Mouse (Mus musculus) bone marrow macrophage, adult 2 months (primary cell): ENCODE results near the gene Plcb4. TPM values are rescaled to one million over a fixed set of nuclear protein-coding genes. Genes with fewer than 3 reads are reported as not detected.
"Not testable (repeated sequence)": the region's sequence is repeated elsewhere in the genome, so short reads cannot be mapped to it uniquely, and the experiment has no call there.

ENCODE experiments used
- H3K27ac ChIP-seq: 2 replicates; pipeline ENCODE4 v1.5.1; 2012; ENCODE audit warnings: low read depth, low read length; ENCODE audit not compliant: insufficient read depth
- H3K4me1 ChIP-seq: 2 replicates; pipeline ENCODE4 v1.6.1; 2012; ENCODE audit warnings: low read length; ENCODE audit not compliant: control insufficient read depth, insufficient read depth
- H3K4me3 ChIP-seq: 2 replicates; pipeline ENCODE4 v1.5.1; 2012; ENCODE audit warnings: mild to moderate bottlenecking, low read length, moderate library complexity; ENCODE audit not compliant: insufficient read depth
- CTCF ChIP-seq: IDR thresholded peaks from 2 replicates; pipeline ENCODE4 v1.5.1; 2012; ENCODE audit warnings: low read depth, mild to moderate bottlenecking, low read length, moderate library complexity
- POLR2A ChIP-seq: IDR thresholded peaks from 2 replicates; pipeline ENCODE4 v1.6.1; 2012; ENCODE audit warnings: mild to moderate bottlenecking, low read depth, low read length, borderline replicate concordance
- polyA plus RNA-seq: library from polyadenylated mRNA; stranded (reverse); fragments of >200 nt; gene quantifications from 2 replicates; pipeline ENCODE4 v1.2.4, GENCODE M21; 2012; ENCODE audit not compliant: missing spikeins, insufficient read depth, insufficient read length

Plcb4 gene
- polyA plus RNA-seq, 1 experiment: 10.2 TPM

DNA sequence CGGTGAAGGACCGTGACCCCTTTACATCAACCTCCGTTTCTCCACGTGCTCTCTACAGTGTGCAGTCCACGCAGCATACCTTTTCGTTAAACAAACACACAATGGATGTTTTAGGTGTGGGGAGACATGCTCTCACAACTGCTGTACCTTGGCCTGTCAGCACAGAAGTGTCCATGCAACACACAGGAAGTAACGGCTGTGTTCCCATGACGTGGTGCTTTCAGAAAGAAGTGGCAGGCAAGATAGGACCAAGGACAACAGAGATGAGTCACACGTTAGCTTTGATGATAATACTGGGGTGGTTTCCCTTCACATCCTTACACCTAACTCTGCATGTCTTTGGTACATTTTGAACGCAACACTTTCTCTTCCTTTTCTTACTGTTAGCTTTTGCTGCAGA lies 232.3 kb downstream of the Plcb4 start:
- Histone ChIP-seq H3K27ac (no peak overlapping the region), H3K4me3 (no peak overlapping the region), H3K4me1 (peaks cover 13% of the 10 kb centered on the region)
- TF ChIP-seq POLR2A: no peak
- TF ChIP-seq CTCF: no peak

DNA sequence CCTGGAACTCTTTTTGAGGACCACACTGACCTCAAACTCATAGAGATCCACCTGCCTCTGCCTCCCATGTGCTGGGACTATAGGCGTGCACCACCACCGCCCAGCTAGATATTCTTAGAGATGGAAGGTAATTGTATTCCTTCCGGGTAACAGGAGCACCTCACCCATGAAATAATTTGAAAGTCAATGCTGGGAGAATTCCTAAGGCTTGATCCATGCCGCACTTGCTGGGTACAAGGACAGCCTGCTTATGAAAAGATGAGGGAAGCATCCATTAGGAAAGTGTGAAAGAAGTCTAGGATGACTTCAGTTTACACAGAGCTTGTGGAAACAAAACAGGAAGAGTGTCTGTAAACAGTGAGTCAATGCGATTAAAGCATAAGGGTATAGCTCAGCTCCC lies 232.9 kb downstream of the Plcb4 start:
- Histone ChIP-seq H3K4me1 (peaks cover 13% of the 10 kb centered on the region), H3K27ac (no peak overlapping the region), H3K4me3 (no peak overlapping the region)
- TF ChIP-seq POLR2A: no peak
- TF ChIP-seq CTCF: no peak

DNA sequence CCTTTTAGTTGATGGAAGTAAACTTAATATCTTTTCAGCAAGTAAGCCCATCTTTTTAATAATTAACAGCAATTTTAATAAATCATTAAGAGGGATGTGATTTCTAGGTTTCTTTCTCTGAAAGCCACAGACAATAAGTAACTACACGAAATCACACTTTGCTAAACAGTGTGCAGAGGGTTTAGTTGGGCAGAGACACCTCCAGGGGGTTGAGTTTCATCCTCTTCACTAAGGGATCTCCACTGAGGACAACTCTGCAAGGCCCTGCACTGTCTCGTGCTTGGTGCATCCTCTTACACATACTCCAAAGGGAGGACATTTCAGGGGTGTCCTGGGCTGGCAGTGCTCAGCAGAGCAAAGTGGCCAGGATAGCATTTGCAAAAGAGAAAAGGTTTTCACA lies 235.8 kb downstream of the Plcb4 start:
- Histone ChIP-seq H3K4me3 (no peak overlapping the region), H3K27ac (no peak overlapping the region), H3K4me1 (peaks cover 9% of the 10 kb centered on the region)
- TF ChIP-seq CTCF: no peak
- TF ChIP-seq POLR2A: no peak

DNA sequence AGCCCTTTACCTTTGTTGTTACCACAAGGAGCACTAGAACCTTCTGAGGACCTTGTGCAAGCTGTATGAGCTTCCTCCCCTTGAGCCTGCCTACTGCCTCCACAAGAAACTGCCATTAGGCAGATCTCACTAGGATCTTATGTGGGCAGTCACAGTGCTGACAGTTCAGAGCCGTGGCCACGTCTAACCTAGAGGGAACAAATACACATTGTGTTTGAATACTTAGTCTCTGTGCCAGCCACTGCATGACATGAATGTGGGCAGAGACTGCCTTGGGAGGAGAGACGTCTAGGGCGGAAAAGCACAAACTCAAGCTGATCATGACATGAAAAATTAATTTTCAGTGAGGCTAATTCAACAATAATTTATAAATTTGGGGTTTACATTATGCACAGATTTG lies 239.2 kb downstream of the Plcb4 start:
- H3K4me1 ChIP-seq: no peaks in the 10 kb centered on the region
- no peak for TF ChIP-seq POLR2A
- no peak for TF ChIP-seq CTCF
- H3K27ac ChIP-seq: no peak overlapping the region
- no peak overlapping the region for H3K4me3 ChIP-seq

- not testable (repeated sequence) for H3K4me3 ChIP-seq, H3K27ac ChIP-seq, H3K4me1 ChIP-seq
Observed at GRCm38 (mm10) chr2:135899931-135900330, 241.1 kb downstream of the Plcb4 start.

- Histone ChIP-seq H3K4me3 (no peak overlapping the region), H3K4me1 (no peaks in the 10 kb centered on the region), H3K27ac (no peak overlapping the region)
- TF ChIP-seq POLR2A: no peak
- TF ChIP-seq CTCF: no peak
Observed at GRCm38 (mm10) chr2:135901015-135901414, 242.2 kb downstream of the Plcb4 start.

DNA sequence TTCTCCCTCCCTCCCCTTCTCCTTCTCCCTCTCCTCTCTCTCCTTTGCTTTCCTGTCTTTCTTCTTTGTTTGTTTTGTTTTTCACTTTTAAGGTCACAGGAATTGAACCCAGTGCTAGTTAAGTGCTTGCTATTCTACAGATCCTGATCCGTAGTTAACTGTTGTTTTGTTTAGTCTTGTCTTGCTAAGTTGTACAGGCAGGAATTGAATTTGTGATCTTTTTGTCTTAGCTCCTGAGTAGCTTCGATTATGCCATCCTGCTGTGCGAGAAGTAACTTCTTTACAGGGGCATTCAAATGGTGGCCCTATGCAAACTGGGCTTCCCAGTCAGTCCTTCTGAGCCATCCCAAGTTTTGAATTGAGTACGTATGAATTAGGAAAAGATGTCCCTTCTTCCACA lies 245.5 kb downstream of the Plcb4 start:
- Histone ChIP-seq H3K27ac (no peak overlapping the region), H3K4me1 (no peaks in the 10 kb centered on the region), H3K4me3 (no peak overlapping the region)
- TF ChIP-seq CTCF (no peak), POLR2A (no peak)

- H3K4me1 ChIP-seq: no peaks in the 10 kb centered on the region
- TF ChIP-seq CTCF (no peak), POLR2A (no peak)
- H3K27ac ChIP-seq: no peak overlapping the region
- no peak overlapping the region for H3K4me3 ChIP-seq
Observed at GRCm38 (mm10) chr2:135904791-135905190, 246.0 kb downstream of the Plcb4 start.

DNA sequence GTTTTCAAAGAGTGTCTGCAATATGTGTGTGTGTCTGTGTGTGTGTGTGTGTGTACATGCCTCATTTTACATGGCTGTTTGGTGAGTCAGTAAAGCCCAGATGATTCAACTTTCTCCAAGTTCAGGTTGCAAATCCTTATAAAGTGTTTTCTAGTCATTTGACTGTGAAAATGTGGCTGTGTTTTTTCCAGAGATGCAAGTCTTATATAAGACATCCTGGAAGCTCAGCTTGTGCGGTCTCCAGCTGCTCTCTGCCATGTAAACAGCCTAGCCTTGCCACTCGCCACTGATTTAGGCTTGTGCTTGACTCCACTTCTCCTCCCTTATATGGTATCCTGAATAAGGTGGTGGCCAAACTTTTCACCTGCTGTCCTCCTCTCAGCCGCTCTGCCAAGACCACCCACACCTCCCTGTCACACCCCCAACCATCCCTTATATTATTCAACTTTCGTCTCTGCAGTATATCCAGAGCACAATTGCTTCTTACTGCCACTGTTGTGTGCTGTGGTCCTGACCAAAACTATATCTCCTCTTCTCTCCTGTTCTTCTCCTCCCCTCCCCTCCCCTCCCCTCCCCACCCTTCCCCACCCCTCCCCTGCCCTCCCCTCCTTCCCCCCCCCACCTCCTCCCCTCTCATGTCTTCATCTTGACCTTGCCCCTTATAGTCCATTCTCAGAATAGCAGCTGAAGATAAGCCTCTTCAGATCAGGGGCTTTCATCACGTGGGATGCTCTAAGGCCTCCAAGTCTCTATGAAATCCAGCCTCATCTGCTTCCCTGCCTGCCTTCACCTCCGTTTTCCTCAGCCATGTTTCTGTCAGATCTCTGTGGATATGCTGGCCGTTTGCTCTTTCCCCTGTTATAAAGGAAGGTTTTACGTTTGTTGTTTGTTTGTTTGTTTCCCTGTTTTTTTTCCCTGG lies 255.8 kb downstream of the Plcb4 start:
- Histone ChIP-seq H3K27ac (no peak overlapping the region), H3K4me3 (no peak overlapping the region), H3K4me1 (no peaks in the 10 kb centered on the region)
- TF ChIP-seq POLR2A (no peak), CTCF (no peak)

DNA sequence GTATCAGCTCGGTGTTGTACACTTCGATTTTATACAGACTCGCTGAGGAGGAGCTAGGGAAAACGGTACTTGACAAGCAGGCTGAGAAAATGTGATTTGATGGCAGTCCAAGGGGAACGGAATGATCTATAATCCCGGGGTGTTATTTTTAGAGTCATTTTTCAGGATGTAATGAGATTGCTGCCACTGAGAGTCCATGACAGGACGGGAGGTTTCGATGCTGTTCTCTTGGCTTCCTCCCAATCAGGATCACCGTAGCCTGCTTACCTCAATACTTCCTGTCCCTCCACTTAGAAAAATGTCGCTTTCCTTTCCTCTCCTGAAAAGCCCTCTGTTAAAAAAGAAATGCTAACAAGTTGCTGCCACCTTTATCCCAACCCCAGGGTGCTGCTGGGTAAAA lies 257.1 kb downstream of the Plcb4 start:
- no peaks in the 10 kb centered on the region for H3K4me1 ChIP-seq
- no peak overlapping the region for H3K4me3 ChIP-seq
- no peak for TF ChIP-seq CTCF
- TF ChIP-seq POLR2A: no peak
- no peak overlapping the region for H3K27ac ChIP-seq

- Histone ChIP-seq H3K4me1 (no peaks in the 10 kb centered on the region), H3K4me3 (no peak overlapping the region), H3K27ac (no peak overlapping the region)
- TF ChIP-seq POLR2A: no peak
- TF ChIP-seq CTCF: no peak
Observed at GRCm38 (mm10) chr2:135917000-135917399, 258.2 kb downstream of the Plcb4 start.
